Mouse (Mus musculus): ENCODE measurements around the gene Rab37. TPM values are rescaled to one million over a fixed set of nuclear protein-coding genes. Genes with fewer than 3 reads are reported as not detected.

The Rab37 gene
- polyA plus RNA-seq, 1 experiment from 2014 or later, result 0.35 TPM

DNA sequence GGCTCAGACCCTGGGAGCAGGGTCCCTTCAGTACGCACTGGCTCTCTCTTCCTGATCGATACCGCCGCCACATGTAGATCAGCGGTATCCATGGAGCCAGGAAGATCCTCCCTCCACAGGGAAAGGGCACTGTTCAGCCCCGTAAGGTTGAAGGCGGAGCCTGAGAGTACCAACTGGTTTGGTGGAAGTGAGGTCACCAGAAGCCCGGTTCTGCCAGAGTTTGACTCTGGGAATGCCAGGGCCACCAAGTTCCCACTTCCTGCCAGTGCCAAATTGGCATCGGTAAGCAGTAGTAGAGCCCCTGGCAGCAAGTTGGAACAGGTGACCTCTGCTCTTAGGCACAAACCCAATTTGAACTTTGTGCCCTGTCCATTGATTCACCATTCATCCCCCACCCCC lies 73.7 kb downstream of the Rab37 start:
- ATAC-seq (peak; percentile 52), DNase-seq (ENCODE audit: low read depth, low spot score) (no peak)
- no peak for TF ChIP-seq CTCF (IDR thresholded peaks at IDR 0.05)
- no peaks in the 10 kb centered on the region for H3K27me3 ChIP-seq
- in situ Hi-C loops (cut with MboI; ENCODE audit: low pct_unique_long_range_greater_than_20kb), result no loop called here
- CTCF ChIA-PET, result interaction anchor here (1.7 to 6.3 kb wide), 2 partner anchors 14 to 19 kb away, joined by 4 to 74 read pairs; no protein-coding TSS in a partner anchor
- POLR2A ChIA-PET, result interaction anchor here (1.4 kb wide), 1 partner anchor 19 kb away, joined by 6 read pairs; no protein-coding TSS in a partner anchor

- no peak for DNase-seq (ENCODE audit: low read depth, low spot score)
- in situ Hi-C loops (cut with MboI; ENCODE audit: low pct_unique_long_range_greater_than_20kb), result no loop called here
- no peaks in the 10 kb centered on the region for H3K27me3 ChIP-seq
- no peak for ATAC-seq
- ChIA-PET CTCF (interaction anchor here (1.9 kb wide), 1 partner anchor 15 kb away, joined by 11 read pairs; no protein-coding TSS in a partner anchor), POLR2A (interaction anchor here (1.3 kb wide), 1 partner anchor 15 kb away, joined by 3 read pairs; no protein-coding TSS in a partner anchor)
- no peak for TF ChIP-seq CTCF (IDR thresholded peaks at IDR 0.05)
Measured at GRCm38 (mm10) chr11:115166776-115167175, 75.5 kb downstream of the Rab37 start.

DNA sequence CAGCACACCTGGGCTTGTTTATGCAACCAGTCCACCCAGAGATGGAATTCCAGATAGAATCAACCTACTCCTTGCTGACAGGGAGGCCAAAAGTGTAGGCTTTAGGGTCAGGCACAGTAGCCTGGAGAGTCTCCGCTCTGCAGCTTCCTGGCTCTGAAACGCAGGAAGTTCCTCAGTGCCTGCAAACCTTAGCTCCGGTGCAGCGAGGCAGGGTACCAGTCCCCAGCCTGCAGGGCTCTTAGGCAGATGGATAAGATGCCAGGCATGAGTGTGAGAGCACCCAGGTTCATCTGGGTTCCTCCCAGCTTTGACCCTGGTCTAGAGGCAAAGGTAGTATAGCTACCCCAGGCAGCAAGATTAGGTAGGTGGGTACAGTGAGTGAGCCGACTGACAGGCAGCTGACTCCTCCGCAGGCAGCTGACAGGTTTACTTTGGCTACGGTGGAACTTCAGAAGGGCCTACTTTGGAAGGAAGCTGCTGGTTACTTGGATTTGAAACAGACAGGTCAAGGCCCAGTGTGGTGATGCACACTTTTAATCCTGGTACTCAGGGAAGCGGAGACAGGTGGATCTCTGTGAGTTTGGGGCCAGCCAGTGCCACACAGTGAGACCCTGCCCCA lies 76.5 kb downstream of the Rab37 start:
- in situ Hi-C loops (cut with MboI; ENCODE audit: low pct_unique_long_range_greater_than_20kb), result no loop called here
- no peaks in the 10 kb centered on the region for H3K27me3 ChIP-seq
- ChIA-PET POLR2A (interaction anchor here (1.3 kb wide), 1 partner anchor 14 kb away, joined by 3 read pairs; no protein-coding TSS in a partner anchor), CTCF (interaction anchor here (1.9 kb wide), 1 partner anchor 14 kb away, joined by 11 read pairs; no protein-coding TSS in a partner anchor)
- DNase-seq (ENCODE audit: low read depth, low spot score) (no peak), ATAC-seq (no peak)
- TF ChIP-seq CTCF (IDR thresholded peaks at IDR 0.05), result no peak

GRCm38 (mm10) chr11:115169430-115169829 lies 78.2 kb downstream of the Rab37 start:
- no peak for TF ChIP-seq CTCF (IDR thresholded peaks at IDR 0.05)
- ATAC-seq (no peak), DNase-seq (ENCODE audit: low read depth, low spot score) (no peak)
- no peaks in the 10 kb centered on the region for H3K27me3 ChIP-seq
- POLR2A ChIA-PET, result no interaction called here
- CTCF ChIA-PET, result no interaction called here
- in situ Hi-C loops (cut with MboI; ENCODE audit: low pct_unique_long_range_greater_than_20kb), result no loop called here

DNA sequence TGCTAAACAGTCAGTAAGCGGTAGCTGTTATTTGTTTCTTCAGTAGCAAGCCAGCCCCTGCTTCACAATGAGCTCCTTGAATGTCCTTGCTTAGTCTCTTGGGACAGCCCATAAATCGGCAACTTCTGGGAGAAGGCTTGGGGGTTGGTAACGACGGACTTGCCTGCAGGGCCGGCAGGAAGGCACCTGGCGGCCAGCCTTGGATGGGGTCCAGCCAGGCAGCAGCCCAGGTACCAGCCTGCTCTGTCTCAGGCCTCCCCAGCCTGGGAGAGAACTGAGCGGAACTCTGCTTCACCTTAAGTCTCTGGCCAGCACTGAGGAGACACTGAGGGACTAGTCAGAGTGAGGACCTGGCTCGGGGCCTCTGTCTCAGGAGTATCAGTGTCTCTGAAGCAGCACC lies 79.9 kb downstream of the Rab37 start:
- POLR2A ChIA-PET, result no interaction called here
- H3K27me3 ChIP-seq, result no peaks in the 10 kb centered on the region
- no peak for ATAC-seq
- in situ Hi-C loops (cut with MboI; ENCODE audit: low pct_unique_long_range_greater_than_20kb), result no loop called here
- CTCF ChIA-PET, result interaction anchor here (1.5 kb wide), 1 partner anchor 11 kb away, joined by 5 read pairs; no protein-coding TSS in a partner anchor
- DNase-seq (ENCODE audit: low read depth, low spot score), result no peak
- TF ChIP-seq CTCF (IDR thresholded peaks at IDR 0.05), result no peak

DNA sequence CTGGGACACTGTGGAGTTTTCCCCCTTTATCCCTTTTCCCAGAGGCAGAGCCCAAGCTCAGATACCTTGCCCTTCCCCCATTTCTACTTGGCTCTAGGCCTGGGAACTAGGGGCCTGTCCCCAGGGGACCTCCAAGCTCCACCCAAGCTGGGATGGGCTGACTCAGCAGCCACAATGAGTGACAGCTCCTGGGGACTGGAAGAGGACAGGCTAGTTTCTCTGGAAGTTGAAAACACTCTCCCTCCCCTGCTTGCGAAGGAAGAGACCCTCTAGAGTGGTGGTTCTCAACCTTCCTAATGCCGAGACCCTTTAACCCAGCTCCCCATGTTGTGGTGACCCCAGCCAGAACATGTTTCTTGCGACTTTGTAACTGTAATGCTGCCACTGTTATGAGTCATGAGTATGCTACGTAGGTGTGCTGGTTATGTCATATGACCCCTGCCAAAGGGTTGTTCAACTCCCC lies 81.6 kb downstream of the Rab37 start:
- H3K27me3 ChIP-seq, result no peaks in the 10 kb centered on the region
- ATAC-seq (no peak), DNase-seq (ENCODE audit: low read depth, low spot score) (no peak)
- ChIA-PET POLR2A (interaction anchor here (1.1 kb wide), 1 partner anchor 10 kb away, joined by 3 read pairs; the partner anchor contains the start of gene Slc9a3r1), CTCF (interaction anchor here (0.6 to 1.5 kb wide), 3 partner anchors 9 to 14 kb away, joined by 3 to 4 read pairs (median 4); no protein-coding TSS in a partner anchor)
- TF ChIP-seq CTCF (IDR thresholded peaks at IDR 0.05), result no peak
- in situ Hi-C loops (cut with MboI; ENCODE audit: low pct_unique_long_range_greater_than_20kb), result no loop called here

DNA sequence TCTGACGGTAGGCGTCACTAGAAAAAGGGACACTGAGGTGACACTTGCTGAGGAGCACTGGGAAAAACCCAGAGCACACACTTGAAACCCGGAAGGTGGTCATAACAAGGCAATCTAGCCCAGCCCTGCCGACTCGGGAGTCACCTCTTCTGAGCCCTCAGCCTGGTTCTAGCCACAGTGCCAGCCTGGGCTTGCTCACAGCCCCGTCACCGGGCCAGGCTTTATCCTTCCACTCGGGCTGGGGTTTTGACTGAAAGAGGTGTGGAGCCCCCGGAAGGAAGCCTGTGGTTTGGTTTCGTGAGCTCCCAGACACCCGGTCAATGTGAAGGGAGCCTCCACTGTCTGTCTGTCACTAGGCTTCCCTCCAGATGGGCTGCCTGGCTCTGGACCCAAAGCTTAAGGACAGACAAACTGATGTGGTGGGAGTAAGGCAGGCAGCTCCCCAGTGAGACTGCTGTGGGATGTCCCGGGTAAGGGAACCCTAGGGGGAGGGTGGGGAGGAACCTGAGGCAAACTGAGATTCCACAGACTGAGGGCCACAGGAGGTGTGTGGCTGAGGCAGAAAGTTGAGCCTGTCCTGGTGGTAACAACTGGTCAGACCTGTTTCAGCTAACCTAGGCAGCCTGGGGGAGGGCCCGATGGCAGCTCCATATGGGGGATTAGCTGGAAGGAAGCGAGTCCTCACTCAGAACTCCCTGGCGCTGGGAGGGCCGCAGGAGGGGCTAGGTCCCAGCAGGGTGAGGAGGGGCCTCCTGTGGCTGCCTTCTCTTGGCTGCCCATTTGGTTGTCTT lies 82.5 kb downstream of the Rab37 start:
- DNase-seq (ENCODE audit: low read depth, low spot score), result no peak
- in situ Hi-C loops (cut with MboI; ENCODE audit: low pct_unique_long_range_greater_than_20kb), result no loop called here
- no peaks in the 10 kb centered on the region for H3K27me3 ChIP-seq
- TF ChIP-seq CTCF (IDR thresholded peaks at IDR 0.05), result no peak
- POLR2A ChIA-PET, result interaction anchor here (0.6 kb wide), 1 partner anchor 302 kb away, joined by 6 read pairs; no protein-coding TSS in a partner anchor
- ATAC-seq, result peak; percentile 25
- CTCF ChIA-PET, result interaction anchor here (0.7 kb wide), 2 partner anchors 9 to 10 kb away, joined by 3 read pairs; no protein-coding TSS in a partner anchor

- no peak for ATAC-seq
- POLR2A ChIA-PET, result no interaction called here
- in situ Hi-C loops (cut with MboI; ENCODE audit: low pct_unique_long_range_greater_than_20kb), result no loop called here
- no peak for TF ChIP-seq CTCF (IDR thresholded peaks at IDR 0.05)
- CTCF ChIA-PET, result interaction anchor here (1.3 kb wide), 1 partner anchor 16 kb away, joined by 6 read pairs; no protein-coding TSS in a partner anchor
- no peak for DNase-seq (ENCODE audit: low read depth, low spot score)
- H3K27me3 ChIP-seq, result no peaks in the 10 kb centered on the region
Measured at GRCm38 (mm10) chr11:115176399-115177190, 85.4 kb downstream of the Rab37 start.

GRCm38 (mm10) chr11:115177559-115178195 lies 86.4 kb downstream of the Rab37 start:
- no peak for TF ChIP-seq CTCF (IDR thresholded peaks at IDR 0.05)
- ATAC-seq (no peak), DNase-seq (ENCODE audit: low read depth, low spot score) (no peak)
- ChIA-PET POLR2A (interaction anchor here (1.2 kb wide), 1 partner anchor 14 kb away, joined by 3 read pairs; no protein-coding TSS in a partner anchor), CTCF (interaction anchor here (1.1 kb wide), 1 partner anchor 16 kb away, joined by 3 read pairs; no protein-coding TSS in a partner anchor)
- in situ Hi-C loops (cut with MboI; ENCODE audit: low pct_unique_long_range_greater_than_20kb), result no loop called here
- no peaks in the 10 kb centered on the region for H3K27me3 ChIP-seq
